Mouse (Mus musculus): ENCODE data around the gene Dleu7. TPM values are rescaled to one million over a fixed set of nuclear protein-coding genes. Genes with fewer than 3 reads are reported as not detected.

Dleu7 gene
- total RNA-seq, 4 experiments from 2014 or later, result 0.17 TPM; not detected in 3

Other genes with a start within 250 kb of the Dleu7 start
- gene Rnaseh2b, start 458 bp downstream of the Dleu7 start, total RNA-seq (2022), result 10 to 100 TPM in 3 of 4 experiments, 1 to 10 TPM in 1; 9.8 to 13.4 (median 11.0) TPM
- gene Gucy1b2, start 163.2 kb upstream of the Dleu7 start, total RNA-seq (2022), result under 1 TPM in 1 of 4 experiments, not detected in 3; 0.28 TPM

All from heart, adult 8-10 months (tissue).